Mouse (Mus musculus) mature B cell (primary cell): ENCODE measurements around the gene Nav3.

Source experiments
- in situ Hi-C: fragments of 300-500 bp; cut with MboI; formaldehyde crosslinking; loops from 2 replicates; pipeline ENCODE4 v1.14.3; 2019

Gene Nav3

GRCm38 (mm10) chr10:109919515-109919914 is 536.5 kb downstream of the Nav3 start:
- in situ Hi-C loops: no loop called here

GRCm38 (mm10) chr10:109907206-109907605 is 548.8 kb downstream of the Nav3 start:
- in situ Hi-C loops: no loop called here

- in situ Hi-C loops: no loop called here
Measured at GRCm38 (mm10) chr10:109906413-109906785, 549.6 kb downstream of the Nav3 start.

- in situ Hi-C loops: no loop called here
Measured at GRCm38 (mm10) chr10:109905649-109906412, 550.2 kb downstream of the Nav3 start.

GRCm38 (mm10) chr10:109904841-109905240 is 551.2 kb downstream of the Nav3 start:
- in situ Hi-C loops: no loop called here

- in situ Hi-C loops: no loop called here
Measured at GRCm38 (mm10) chr10:109903701-109904555, 552.1 kb downstream of the Nav3 start.

GRCm38 (mm10) chr10:109903241-109903640 is 552.8 kb downstream of the Nav3 start:
- in situ Hi-C loops: no loop called here

GRCm38 (mm10) chr10:109889171-109889475 is 566.9 kb downstream of the Nav3 start:
- in situ Hi-C loops: no loop called here

GRCm38 (mm10) chr10:109888355-109889170 is 567.4 kb downstream of the Nav3 start:
- in situ Hi-C loops: no loop called here

GRCm38 (mm10) chr10:109887160-109887559 is 568.8 kb downstream of the Nav3 start:
- in situ Hi-C loops: no loop called here

- in situ Hi-C loops: no loop called here
Measured at GRCm38 (mm10) chr10:109876107-109876506, 579.9 kb downstream of the Nav3 start.

GRCm38 (mm10) chr10:109875312-109875830 is 580.6 kb downstream of the Nav3 start:
- in situ Hi-C loops: no loop called here

GRCm38 (mm10) chr10:109874652-109875311 is 581.2 kb downstream of the Nav3 start:
- in situ Hi-C loops: no loop called here

GRCm38 (mm10) chr10:109866063-109866462 is 589.9 kb downstream of the Nav3 start:
- in situ Hi-C loops: no loop called here

- in situ Hi-C loops: no loop called here
Measured at GRCm38 (mm10) chr10:109865391-109865790, 590.6 kb downstream of the Nav3 start.

- in situ Hi-C loops: no loop called here
Measured at GRCm38 (mm10) chr10:109864708-109865107, 591.3 kb downstream of the Nav3 start.

GRCm38 (mm10) chr10:109861275-109861674 is 594.7 kb downstream of the Nav3 start:
- in situ Hi-C loops: no loop called here

GRCm38 (mm10) chr10:109858568-109858967 is 597.4 kb downstream of the Nav3 start:
- in situ Hi-C loops: no loop called here

GRCm38 (mm10) chr10:109852392-109852791 is 603.6 kb downstream of the Nav3 start:
- in situ Hi-C loops: no loop called here

- in situ Hi-C loops: no loop called here
Measured at GRCm38 (mm10) chr10:109847631-109848030, 608.4 kb downstream of the Nav3 start.

GRCm38 (mm10) chr10:109843661-109844060 is 612.3 kb downstream of the Nav3 start:
- in situ Hi-C loops: no loop called here
